Mouse (Mus musculus): ENCODE measurements around the gene Mamdc4. TPM values are rescaled to one million over a fixed set of nuclear protein-coding genes. Genes with fewer than 3 reads are reported as not detected.

Mamdc4 gene
- total RNA-seq (2021) = 1 to 10 TPM; 1.5 to 3.1 TPM
- long read RNA-seq, experiment 1 = 0 reads
- long read RNA-seq, experiment 2 = 0 reads

DNA sequence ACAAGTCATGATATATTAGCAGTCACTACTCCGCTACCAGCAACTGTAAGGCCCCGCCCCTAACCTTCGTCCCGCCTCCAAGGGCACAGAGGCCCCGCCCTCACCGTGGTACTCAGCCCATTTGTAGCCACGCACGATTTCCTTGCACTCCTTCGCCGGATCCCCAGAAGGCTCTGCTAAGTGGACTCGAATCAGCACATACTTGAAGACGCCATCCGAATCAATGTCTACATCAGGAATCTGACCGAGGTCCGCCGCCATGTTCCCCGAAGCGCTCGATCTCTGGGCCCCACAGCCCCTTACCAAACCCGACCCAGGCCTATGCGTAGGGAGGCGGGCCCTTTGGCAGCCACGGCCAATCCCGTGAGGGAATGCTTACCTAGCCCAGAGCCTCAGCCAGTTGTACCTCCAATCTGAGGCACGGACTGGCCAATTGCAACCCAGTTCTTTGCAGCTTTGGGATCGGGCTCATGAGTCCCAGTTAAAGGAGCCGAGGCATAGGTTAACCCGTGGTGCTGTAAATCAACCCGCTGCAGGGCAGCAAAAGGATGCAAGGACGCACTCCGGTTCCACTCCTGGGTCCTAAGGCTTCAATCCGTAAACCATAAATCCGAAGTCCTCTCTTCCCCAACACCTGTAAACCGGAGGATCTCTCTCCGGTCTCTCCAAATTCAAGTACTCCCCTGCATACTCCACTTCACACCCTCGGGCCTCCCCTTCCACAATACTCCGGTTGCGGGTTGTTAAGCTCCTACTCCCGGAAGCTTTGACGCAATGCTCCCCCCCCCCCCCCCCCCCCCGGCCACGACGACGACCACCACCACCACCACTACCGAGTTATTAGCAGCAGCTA lies at the start of gene Mamdc4, which contains the start of gene Phpt1:
Mamdc4 (minus strand) TSS at position 267 of the 853 bp plus-strand sequence.
Phpt1 (minus strand) TSS at position 646 of the 853 bp plus-strand sequence.
- DNase-seq = peak; percentile 97

DNA sequence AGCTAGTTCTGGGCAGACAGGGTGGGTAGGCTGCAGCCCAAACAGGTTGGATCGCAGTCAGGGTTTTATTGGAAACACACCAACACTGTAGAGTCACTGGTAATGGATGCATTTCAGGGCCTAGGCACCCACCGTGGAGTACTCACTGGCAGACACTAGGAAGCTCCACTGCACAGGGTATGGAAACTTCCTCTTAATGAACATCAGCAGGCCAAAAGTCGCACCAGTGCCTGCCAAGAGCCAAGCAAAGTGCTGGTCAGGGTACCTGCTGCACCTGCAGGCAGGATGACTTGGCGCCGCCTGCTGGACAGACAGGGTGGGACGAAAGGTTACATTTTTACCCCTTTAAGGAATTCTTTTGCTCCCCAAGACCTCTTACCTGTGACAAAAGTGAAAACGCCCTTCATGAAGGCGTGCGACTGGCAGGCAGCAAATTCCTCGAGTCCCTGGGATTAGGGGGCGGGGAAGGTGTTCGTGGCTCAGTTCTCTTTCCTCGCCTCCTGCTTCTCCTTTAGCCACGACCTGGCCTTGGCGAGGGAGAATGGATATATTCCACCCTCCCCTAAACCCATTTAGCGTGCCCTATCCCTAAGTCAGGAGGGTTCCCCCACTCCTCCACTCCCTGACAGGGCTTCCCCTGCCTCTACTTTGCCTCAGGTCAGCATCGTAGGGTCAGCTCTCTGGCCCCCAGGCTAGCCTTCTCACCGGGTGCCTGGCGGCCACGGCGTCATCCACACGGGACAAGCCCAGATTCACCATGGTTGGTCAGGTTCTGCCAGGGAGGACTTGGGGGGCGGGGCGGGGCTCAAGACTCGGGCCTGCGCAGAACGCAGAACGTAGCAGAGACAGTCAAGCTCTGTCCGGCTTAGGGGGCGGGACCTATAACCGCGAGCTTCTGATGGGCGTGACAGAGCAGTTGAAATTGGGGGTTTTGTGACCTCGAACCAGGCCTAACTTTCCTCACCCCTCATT lies 46.9 kb upstream of the Mamdc4 start, which contains the start of gene Tmem141:
Tmem141 (minus strand) TSS at position 777 of the 972 bp plus-strand sequence.
- DNase-seq = peak; percentile 95 to 97

DNA sequence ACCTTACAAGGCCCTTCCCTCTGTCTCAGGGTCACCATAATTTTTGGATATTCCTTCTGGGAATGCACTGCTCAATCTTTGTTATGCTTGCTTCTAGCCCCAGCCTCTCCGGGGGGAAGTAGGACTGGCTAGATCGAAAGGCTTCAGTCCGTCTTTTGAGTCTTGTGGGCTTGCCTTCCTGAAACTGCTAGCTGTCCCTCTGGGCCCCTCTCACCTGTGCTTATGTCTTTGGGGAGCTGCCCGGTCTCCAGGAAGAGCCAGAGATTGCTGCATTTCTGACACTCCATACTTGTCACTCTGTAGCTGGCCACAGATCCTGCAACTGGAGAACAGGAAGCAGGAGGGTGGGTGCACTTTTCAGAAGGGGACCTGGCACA lies 46.2 kb upstream of the Mamdc4 start:
- DNase-seq = no peak

DNA sequence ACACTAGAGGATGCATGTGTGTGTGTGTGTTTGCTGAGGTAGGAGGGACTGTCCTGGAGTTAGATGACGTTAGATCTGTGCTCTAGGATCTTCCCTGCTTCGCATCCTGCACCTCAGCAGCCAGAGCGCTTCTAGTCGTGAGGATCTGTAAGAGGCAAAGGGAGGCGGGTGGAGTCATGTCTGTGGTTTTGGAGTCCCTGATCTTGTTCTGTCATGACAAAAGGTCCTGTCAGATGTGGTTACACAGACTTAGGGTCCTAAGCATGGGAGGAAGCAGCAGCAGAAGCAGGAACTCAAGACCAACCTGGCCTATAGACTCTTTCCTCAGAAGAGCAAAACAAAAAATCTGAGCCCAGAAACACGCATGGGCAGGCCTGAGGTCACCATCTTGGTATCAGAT lies 45.7 kb upstream of the Mamdc4 start:
- DNase-seq = no peak

DNA sequence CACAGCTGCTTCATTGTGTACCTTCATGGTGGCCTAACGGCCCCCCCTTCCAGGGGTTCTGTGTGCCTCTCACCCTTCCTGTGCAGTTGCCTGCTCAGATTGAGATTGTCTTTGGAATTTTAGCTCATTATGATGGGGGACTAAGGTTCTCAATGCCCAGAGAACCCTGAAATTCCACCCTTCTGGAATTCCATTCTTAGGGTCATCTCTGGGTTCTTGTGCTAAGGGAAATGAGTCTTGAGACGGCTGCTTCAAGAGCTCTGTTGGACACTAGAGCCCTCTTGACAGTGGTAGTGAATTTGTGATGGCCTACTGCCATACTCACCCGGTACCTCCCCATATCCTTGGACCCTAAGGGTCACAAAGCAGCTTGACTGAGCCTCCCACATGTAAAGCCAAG lies 42.9 kb upstream of the Mamdc4 start, which contains the start of gene Ccdc183:
Ccdc183 (minus strand) TSS at position 101 of the 400 bp plus-strand sequence.
- DNase-seq = no peak

DNA sequence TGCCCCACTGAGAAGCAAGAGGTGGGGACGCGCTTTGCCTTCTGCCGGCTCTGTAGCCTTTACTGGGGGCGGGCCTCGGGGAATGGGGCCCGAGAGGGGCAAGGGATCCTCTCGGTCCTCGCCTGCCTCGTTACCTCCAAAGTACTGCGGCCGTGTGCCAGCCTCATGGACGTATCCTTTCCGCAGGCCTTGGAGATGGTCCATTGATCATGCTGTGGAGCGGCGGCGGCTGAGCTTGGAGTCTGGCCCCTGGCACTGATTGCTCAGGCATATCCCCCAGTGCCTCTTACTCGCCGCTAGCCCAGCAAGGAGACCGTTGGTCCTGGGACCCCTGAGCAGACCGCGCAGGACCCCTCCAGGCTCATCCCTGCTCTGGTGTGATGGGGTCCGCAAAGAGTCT lies 41.8 kb upstream of the Mamdc4 start:
- no peak for DNase-seq

DNA sequence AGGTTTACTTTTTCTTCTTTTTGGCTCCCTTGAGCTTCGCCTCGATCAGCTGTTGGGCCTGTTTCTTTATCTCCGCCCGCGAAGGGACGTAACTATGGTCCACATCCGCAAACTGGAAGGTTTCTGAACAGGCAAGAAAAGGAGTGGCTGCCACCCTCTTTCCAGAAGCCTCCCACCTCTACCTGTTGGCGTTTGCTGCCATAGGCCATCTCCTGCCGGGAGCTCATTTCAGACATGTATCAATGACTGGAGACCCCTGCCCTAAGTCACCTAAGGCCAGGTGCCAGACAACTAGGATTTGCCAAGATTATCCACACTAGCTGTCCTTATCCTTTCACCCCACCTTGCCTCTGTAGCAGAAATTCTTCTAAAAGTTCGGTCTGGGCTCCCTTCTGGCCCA lies 34.0 kb upstream of the Mamdc4 start:
- no peak for DNase-seq

DNA sequence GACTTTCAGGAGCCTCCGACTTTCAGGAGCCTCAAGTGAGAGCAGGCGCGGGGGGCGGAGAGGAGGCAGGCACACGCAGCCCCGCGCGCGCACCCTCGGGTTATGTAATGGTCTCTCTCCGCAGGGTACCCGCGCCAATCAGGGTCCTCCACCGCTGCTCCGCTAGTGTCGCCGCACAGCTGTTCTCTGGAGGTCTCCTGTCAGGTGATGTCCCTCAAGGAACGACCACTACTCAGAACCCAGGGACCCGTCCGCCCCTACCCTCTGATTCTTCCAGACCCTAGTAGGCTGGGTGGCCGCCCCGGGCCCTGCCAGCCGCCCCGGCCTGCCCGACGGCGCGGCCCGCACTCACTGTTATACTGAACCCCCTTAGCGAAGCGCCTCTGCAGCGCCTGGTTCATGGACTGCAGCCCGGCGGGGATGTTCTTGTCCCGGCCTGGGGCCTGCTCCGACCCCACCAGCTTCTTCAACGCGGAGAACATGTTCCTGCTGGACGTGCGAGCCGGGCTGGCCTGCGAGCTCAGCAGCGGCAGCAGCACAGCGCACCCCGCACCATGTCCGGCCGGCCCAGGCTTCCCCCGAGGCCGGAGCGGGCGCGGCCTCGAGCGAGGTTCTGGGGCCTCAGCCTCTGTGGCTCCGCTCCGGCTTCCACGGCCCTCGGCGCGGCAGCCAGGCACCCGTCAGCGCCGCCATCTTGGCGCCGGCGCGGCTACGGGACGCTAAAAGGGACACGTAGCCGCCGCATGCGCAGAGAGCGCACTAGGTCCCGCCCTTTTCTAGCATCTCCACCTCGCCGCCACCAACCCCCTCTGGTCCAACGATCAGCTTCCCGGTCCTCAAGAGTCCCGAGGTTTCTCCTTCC lies 33.3 kb upstream of the Mamdc4 start, which contains the start of gene Rabl6:
Rabl6 (minus strand) TSS at position 761 of the 862 bp plus-strand sequence.
- DNase-seq = peak; percentile 90 to 92

DNA sequence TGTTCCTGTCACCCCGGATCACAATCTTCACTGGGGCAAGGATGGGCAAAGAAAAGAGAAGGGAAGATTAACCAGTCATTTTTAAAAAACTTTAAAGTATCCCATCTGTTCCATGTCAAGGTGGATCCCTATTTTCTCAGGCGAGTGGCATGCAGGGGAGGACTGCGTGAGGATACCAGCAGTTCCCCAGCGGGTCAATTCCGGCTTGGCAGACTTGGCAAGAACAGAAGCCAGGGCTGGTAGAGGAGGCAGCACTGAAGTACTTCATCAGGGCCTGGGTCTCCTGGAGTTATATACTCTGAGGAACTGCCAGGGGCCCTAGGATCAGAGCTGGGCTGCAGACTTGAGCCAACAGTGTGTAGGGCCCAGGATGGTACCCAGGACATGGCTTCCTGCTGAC lies 27.9 kb upstream of the Mamdc4 start:
- no peak for DNase-seq

DNA sequence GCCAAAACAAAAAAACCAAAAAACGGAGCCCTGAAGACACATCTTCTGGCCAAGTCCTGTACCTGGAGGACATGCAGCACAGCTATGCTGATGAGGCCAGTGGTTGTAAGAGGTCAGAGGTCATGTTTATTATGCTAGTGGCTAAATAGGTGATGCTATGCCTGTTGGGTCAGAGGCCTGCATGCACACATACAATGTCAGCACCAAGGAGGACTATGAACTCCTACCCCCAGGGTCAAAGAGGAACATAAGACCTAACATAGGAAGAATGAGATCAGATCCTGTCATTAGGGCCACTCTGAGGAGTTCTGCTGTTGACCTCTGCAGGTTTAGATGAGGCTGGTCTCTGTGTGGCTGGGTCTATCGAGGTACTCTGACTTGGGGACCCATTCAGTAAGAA lies 25.4 kb upstream of the Mamdc4 start:
- no peak for DNase-seq

DNA sequence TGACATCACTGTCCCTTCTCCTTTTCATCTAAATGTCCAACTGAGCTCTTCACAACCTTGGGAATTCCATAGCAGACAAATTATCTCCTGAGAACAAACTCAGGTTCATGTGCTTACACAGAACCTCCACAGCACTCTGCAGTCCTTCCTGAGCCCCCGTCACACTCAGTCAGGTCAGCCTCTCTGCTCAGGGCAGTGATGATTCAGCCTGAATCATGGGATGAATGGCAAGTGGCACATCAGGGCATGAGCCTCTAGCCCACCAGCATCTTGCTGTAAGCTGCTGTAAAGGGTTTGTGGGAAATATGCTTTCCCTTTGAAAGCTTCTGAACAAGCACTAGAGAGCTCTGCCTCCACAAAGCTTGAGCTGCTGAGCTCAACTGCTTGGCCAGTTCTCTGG lies 24.1 kb upstream of the Mamdc4 start:
- DNase-seq = no peak

DNA sequence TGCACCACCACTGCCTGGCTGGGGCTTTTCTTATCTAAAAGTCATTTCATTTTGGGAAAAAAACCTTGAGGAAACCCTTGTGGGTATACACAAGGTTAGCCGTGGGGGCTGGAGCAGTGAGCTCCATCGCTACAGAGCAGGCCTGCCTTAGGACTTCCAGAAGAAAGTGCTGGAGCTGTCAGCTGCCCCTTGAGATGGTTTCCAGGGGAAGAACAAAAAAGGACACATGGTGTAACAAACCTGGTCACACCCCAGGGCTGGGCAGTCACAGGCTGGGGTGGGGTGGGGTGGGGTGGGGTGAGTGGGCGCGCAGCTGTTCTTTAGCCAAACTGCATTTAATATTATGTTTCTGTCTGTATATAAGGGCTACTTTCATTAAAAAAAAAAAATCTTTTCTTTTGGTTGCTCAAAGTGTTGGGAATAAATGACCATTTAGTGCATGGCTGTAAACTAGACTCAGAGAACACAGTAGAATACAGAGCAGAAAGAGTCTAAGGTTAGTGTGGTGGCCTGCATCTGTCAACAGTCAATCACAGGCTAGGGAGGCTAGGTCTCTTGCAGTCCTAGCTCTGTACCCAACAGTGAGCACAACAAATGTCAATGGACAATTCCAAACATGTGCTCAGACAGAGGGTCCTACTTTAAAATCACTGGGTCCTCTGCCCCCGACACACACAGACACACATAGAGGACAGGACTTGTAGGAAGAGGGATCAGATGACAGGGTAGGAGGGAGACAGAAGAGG lies 22.3 kb upstream of the Mamdc4 start:
- no peak for DNase-seq

DNA sequence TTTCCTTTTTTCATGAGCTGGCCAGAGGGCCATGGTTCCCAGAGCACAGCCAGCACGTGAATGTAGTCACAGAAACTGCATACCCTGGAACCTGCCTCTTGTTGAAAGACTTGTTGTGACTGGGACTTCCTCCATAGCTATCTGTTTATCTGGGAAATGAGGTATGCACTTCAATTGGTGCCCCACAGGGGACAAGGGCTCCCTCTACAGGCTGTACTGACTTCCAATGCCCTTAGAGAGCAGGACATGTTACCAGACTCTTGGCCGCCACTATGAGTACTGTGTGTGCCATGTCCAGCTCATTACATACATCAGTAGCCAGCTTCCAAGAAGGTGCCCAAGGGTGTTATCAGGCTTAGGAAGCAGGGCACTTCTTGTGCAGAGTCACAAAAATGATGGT lies 17.2 kb upstream of the Mamdc4 start:
- peak in 1 of 2 experiments; percentile 65 for DNase-seq

DNA sequence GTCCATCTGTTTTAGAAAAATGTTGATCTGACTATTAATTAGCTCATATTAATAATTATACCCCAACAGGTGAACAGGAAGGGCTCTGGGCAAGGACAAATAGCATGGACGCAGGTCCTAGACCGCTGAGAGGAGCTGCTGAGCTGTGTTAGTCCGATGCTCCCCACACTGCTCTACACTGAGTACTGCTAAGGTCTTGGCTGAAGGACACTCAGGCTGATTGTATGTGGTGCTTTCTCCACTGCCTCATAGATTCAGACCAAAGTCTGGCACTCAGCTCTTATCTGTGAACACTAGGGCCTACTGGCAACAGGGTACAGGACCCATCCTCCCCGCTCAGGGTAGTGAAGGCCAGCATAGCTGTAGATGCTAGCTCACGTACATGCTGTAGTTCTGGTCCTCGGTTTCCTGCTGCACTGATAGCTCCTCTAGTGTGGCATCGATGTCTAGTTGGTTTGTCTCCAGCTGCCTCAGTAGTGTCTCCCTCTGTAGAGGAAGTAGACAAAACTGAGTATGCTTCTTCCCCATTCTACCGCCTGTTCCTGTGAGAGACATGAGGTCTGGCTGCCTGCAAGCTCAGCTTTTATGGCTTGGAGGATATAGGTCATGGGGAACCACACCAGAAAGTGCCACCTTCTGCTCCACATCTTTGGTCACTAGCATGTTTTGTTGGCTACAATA lies 13.7 kb upstream of the Mamdc4 start:
- no peak for DNase-seq

DNA sequence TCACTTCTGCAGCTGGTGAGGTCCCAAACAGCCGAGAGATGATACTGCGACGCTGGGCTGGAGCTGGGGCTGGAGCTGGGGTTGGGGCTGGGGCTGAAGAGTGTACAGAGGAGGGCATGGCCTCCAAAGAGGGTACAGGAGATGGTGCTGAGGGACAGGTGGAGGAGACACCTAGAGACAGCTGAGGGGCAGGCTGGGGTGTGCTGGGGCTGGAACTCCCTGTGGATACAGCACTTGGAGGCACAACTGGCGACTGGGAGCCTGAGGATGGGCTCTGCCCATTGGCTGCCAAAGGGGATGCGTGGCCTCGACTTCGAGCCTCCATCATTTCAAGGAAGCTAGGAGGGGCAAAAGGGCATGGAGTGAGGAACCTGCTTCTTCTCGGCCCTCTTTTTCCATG lies 12.6 kb upstream of the Mamdc4 start:
- DNase-seq = no peak

DNA sequence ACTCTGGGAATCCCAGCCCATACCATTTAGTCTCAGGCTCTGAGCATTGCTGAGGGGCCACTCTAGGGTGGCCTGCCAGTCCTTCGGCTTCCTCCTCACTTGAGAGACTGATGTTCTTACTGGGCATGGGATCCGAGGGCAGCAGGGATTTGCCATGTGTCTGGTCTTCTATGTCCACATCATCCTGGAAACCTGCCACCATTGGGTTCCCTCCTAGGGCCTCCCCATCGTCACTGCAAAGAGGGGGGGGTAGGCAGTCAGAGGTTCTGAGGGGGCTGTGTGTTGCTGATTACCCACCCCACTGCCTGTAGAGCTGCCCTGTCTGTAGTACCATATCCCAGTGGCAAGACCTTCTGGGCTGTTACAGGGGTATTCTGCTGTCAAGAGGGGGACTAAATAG lies 11.0 kb upstream of the Mamdc4 start:
- no peak for DNase-seq

DNA sequence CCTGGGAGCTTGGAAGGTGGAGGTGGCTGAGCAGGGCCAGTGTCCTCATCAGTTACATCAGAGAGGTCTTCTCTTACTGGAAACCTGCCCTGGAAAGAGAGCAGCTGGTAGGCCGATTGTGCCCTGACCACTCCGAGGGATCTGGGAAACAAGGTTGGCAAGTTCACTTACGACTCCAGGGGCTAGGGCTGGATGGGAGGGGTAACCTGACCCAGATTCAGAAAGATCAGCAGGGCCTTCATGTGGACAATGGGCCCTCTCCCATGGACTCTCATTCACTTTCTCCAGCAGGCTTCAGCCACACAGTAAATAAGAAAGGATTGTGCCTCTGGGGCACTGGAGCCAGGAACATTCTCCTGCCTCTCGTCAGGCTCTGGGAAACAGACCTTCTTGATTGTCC lies 10.2 kb upstream of the Mamdc4 start:
- DNase-seq = no peak

DNA sequence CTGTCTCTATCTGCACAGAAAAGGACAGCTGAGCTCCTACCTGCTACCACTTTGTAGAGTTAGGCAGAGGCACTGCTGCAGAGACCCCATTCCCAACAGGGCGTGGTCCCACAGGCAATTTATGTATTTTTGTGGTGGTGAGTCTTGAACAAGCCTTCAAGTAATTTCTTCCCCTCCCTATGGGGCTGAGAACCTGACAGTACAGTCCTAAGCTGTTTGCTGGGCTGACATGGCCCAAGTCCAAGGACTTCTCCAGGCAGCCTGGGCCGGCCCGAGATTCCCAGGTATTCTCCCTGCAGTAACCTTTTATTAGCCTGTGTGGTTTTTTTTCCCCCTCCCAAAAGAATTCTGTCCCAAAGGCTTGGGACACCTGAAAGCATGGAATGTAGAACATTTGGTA lies 9.5 kb upstream of the Mamdc4 start:
- DNase-seq = no peak

DNA sequence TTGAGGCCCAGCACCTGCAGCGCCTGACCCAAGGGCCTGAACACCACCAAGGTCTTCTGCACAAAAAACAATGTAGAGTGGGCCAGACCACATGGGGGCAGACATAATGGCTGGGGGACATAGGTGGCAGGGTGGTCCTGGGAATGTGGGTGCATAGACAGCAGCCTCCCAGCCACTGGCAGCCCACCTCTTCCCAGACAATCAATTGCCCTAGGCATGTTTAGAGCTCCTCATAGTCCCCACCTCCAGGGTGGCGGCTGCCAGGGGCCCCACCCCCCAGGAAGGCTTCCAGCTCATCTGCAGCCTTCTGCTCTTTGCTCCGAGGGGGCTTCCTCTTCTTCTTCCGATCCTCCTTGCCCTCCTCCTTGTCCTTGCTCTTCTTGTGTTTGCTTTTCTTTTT lies 8.9 kb upstream of the Mamdc4 start:
- DNase-seq = no peak

DNA sequence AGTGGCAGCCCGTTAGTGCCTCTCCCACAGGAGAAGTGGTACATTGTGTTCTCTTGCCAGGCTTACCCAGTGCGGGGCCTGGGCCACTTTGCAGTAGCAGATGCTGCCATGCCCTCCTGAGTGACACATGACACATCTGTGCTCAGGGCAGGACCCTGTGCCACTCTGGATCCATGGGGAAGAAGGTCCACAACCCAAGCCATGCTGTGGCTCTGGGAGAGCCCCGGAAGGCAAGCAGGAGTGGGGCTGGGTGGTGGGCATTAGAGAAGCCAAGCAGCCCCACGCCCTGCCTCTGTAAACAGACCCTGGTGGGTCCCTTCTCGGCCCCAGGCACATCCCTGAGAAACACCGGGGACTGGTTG lies 8.5 kb upstream of the Mamdc4 start:
- DNase-seq = no peak
